ENCODE assay signal across 7 mouse cellular contexts in the genomic region with DNA sequence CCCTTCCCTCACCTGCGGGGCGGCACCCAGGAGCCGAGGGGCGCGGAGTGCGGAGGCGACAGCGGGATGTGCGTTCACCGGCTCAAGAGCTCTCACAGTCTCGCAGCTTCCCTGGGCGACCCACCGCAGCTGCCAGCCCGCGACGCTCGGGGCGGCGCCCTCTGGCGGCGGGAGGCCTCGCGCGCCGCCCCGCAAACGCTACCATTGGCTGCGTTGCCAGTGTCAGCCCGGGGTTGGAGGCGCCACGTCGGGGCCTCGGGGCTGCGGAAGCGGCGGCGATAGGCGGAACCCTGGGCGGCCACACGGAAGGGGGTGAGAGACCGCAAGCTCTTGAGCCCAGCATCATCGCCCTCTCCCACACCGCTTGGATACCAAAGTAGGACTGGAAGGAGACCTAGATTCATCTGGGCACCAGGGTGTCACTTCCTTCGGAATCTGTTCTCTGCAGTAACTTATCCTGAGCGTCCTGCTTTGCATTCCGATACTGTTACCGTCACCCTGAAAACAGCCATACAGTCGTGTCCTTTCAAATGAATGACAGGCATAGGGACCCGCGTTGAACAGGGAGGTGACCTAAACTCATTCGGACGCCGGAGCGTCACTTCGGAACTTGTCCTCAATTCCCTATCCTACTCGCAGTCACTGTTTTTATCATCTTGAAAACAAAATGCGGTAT. TPM values are rescaled to one million over a fixed set of nuclear protein-coding genes. Genes with fewer than 3 reads are reported as not detected.
DNase-seq lines count a peak whose midpoint lies in the region; ATAC-seq lines count a peak whose summit lies in the region.

TSS of gene Zc3h7a (minus strand) at position 186 of the 676 bp plus-strand sequence.

- peak; percentile 89 to 90 for DNase-seq in adrenal gland, adult 18-20 months (ENCODE audit: low spot score in 2 of 2)
- peak; percentile 94 for DNase-seq in embryo, embryonic 11 days
- DNase-seq in gastrocnemius, postnatal 36 days = peak; percentile 84 to 86
- peak; percentile 90 to 94 for DNase-seq in left cerebral cortex, postnatal 25 days (ENCODE audit: low spot score in 2 of 2)
- peak; percentile 90 for DNase-seq in midbrain, embryonic 10.5 days (ENCODE audit: low spot score)
- DNase-seq in right cerebral cortex, postnatal 4 days = peak; percentile 83

- H3K4me2 ChIP-seq in intestine, embryonic 15.5 days (replicated peaks) = peak within 1 kb of the TSS; percentile 76

- peak within 1 kb of the TSS; percentile 86 for H3K9ac ChIP-seq in intestine, embryonic 15.5 days

- intact Hi-C loops in gastrocnemius, postnatal 36 days (cut with DNase I) = no loop called here
- intact Hi-C loops in left cerebral cortex, postnatal 25 days (cut with DNase I) = loop anchor here (1.0 to 5.0 kb wide), 4 partner anchors 26 to 304 kb away; partner anchors contain the start of genes Gspt1 and Rsl1d1

- peak within 1 kb of the TSS; percentile 92 for H3K27ac ChIP-seq in intestine, embryonic 15.5 days
- H3K27ac ChIP-seq in midbrain, embryonic 10.5 days (replicated peaks) = peak within 1 kb of the TSS; percentile 92

- no peaks in the 10 kb centered on the region for H3K27me3 ChIP-seq in intestine, embryonic 15.5 days (replicated peaks)
- peaks cover 14% of the 10 kb centered on the region for H3K27me3 ChIP-seq in midbrain, embryonic 10.5 days (ENCODE audit: low read depth, poor library complexity, severe bottlenecking)

- peak within 1 kb of the TSS; percentile 95 for H3K4me3 ChIP-seq in intestine, embryonic 15.5 days (replicated peaks)
- H3K4me3 ChIP-seq in midbrain, embryonic 10.5 days = peak within 1 kb of the TSS; percentile 91

- no peaks in the 10 kb centered on the region for H3K36me3 ChIP-seq in intestine, embryonic 15.5 days
- no peaks in the 10 kb centered on the region for H3K36me3 ChIP-seq in midbrain, embryonic 10.5 days

- under 1% methylated on average over 57 of the region's 57 CpGs for WGBS in intestine, embryonic 15.5 days
- under 1% methylated on average over 57 of the region's 57 CpGs for WGBS in midbrain, embryonic 10.5 days

- H3K9me3 ChIP-seq in intestine, embryonic 15.5 days = no peaks in the 10 kb centered on the region
- peaks cover 5% of the 10 kb centered on the region; the same call in 1 of the 2 replicates for H3K9me3 ChIP-seq in midbrain, embryonic 10.5 days (replicated peaks)

- ATAC-seq in intestine, embryonic 15.5 days = peak; percentile 94

- H3K4me1 ChIP-seq in intestine, embryonic 15.5 days (replicated peaks) = peaks cover 18% of the 10 kb centered on the region; the same call in 1 of the 2 replicates
- H3K4me1 ChIP-seq in midbrain, embryonic 10.5 days = peaks cover 28% of the 10 kb centered on the region

RNA-seq across cellular contexts. Expression of gene Zc3h7a, which starts in this region (rescaled TPM):
- 10 to 100 TPM; 62.7 to 79.7 TPM for total RNA-seq in adrenal gland, adult 18-20 months (2021)
- total RNA-seq in gastrocnemius, postnatal 36 days (2021) = 10 to 100 TPM; 13.8 to 19.0 TPM
- 78.5 and 79.8 TPM in 2 replicates for polyA plus RNA-seq in intestine, embryonic 15.5 days (2015; fragmentation: Nextera tagmentation; extraction: Ambion mirVana)
- total RNA-seq in left cerebral cortex, postnatal 25 days (2021) = 10 to 100 TPM; 47.8 to 70.3 TPM
- polyA plus RNA-seq in midbrain, embryonic 10.5 days (2016; fragmentation: Nextera tagmentation; extraction: Ambion mirVana) = 75.8 and 88.2 TPM in 2 replicates

Comparison
In these comparisons a context has a peak if more than half of its experiments do, and no peak if none do; other contexts are left out.
1. Peak in every context shown above with its lines: DNase-seq, ATAC-seq, H3K4me3 ChIP-seq and H3K27ac ChIP-seq.